Mouse (Mus musculus) spleen, postnatal 10 days (tissue): Measurements from ENCODE around the gene Tctex1d4.

Experiments
- DNase-seq, 2 experiments: peaks; one replicate each; pipeline ENCODE4 v3.0.0; 2021 to 2022; ENCODE audit warnings: low spot score in 2 of 2

The Tctex1d4 gene

DNA sequence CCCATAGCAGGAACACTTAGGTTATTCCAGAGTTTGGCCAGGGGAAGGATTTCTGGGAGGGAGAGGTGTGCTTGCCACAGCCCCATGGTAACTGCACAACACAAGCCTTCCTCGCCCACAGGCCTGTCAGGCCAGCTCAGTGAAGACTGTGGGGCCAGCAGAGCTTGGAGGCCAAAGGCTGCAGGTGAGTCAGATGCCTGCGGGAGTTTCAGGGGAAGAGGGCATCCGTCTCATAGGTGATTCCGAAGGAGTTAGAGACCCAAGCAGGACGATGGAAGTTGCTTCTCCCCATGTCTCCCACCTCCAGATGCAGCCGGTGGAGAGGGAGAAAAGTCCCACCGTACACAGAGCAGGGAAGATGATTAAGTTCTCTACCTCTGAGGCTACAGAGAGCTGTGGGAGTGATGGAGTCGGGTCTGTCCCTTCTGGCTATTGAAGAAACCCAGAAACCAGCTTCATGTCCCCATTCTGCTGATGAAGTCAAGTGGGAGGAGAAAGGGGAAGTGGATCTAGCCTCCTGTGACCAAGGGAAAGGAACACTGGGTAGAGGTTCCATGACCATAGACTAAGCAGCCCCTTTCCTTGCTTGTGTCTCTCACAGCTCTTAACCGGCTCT, at the start of gene Tctex1d4:
Gene Tctex1d4 (plus strand): TSS at position 120 of the 616 bp plus-strand sequence.
- DNase-seq, result no peak

DNA sequence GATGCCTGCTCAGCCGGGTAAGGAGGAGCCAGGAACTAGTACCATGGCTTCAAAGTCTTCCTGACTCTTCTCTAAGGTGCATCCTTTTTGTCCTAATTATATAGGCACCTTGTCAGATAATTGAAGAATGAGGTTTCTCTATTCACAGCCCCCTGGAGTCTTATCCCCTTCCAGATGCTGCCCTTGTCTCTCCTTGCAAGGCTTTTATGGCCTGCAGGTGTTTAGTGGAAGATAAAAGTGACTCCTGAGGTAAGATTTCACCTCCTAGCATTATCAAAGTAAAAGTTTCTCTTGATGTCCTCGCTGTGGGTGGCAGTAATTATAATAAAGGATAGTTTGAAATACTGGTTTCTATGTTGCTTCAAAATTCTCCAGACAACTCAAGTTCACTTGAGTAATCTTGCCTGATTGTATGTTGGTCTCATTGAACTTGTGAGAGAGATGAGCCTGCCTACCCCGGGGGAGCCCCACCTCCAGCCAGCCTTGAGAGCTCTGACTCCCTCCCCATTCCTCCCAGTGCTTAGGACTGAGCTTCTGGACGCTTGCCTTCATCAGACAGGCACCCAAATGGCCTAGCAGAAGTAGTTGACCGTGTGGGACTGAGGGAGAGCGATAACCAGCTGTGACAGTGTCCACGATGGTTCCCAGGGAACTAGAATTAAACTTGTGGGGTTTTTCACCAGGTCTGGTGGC, 38.5 kb upstream of the Tctex1d4 start:
- no peak for DNase-seq

DNA sequence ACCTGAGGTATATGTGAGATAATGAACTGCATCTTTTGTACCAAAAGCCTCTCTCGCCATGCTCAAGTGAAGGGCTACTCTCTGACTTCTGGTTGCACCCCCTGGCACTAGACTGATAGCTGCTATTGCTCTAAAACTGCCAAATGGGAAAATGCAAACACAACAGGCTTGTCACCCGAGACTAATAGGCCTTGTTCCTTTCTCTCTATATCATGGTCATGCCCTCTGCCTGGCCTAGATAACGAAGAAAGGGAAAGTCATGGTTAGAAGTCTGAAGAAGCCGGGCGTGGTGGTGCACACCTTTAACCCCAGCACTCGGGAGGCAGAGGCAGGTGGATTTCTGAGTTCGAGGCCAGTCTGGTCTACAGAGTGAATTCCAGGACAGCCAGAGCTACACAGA, 36.0 kb upstream of the Tctex1d4 start:
- DNase-seq, result no peak

DNA sequence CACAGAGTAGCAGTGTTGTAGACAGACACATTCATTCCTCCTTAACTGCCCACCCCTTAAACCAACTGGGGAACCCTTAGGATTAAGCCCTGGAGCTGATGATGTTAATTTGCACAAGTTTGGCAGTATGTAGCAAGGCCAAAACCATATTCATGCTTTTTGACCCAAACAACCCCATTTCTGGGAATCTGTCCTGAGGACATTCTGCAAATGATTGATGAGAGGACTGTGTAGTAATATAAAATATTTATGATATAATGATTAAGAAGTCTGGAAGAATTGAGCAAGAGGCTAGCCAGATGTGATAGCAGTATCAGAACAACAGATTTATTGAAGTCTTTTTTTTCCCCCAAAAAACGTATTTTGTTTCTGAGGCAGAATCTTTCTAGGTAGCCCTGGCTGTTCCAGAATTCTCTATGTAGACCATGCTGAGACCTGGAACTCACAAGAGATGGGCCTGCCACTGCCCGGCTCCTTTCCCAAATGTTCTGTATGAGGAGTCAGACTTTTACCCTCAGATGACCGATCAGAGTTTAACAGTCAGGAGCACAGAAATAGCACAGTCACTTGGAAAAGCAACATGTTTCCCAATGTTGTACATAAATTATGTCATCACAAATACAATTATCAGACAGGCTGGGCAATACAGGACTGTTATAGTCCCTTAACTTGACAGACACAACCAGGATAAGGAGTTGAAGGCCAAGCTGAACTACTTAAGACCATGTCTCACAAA, 31.8 kb upstream of the Tctex1d4 start:
- no peak for DNase-seq

DNA sequence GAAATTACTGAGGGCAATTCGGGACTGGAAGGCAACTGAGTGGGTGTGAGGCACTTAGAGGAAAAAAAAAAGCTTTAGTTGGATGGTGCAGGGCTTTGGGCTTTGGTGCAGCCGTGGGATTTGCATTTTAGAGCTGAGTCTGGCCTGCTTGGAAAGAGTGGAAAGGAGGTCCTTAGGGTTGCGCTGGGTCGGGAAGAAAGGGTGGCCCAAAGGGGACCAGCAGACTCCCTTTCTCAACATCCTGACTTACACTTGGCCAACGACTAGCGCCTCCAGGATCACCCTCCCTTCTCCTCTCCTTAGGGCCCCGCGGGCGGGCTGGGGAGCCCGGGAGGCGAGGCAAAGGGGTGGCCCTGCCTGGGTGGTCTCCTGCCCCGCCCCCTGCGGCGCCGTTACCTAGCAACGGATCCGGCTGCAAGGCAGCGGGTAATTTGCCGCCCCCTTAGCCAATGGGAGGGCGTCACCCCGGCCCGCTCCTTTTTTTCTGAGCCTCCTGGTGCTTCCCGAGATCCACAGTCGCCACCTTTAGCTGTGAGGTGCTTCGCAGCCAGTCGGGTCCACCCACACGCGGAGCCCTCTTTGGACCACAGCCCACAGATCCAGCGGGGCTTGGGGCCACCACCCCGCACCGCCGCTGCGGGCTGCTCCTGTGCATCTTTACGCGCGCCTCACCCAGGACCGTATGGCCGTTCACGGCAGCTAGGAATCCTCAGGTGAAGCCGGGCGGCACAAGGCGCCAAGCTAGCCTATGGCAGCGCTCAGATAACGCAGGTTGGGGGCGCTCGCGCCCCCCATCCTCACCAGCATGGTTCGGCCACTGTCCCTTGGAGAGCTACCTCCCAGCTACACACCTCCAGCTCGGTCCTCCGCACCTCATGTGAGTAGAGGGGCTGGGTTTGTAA, 30.8 kb upstream of the Tctex1d4 start, which contains the start of gene Ptch2:
Gene Ptch2 (plus strand): TSS at position 525 of the 902 bp plus-strand sequence.
- DNase-seq, result peak in 1 of 2 experiments; percentile 50

DNA sequence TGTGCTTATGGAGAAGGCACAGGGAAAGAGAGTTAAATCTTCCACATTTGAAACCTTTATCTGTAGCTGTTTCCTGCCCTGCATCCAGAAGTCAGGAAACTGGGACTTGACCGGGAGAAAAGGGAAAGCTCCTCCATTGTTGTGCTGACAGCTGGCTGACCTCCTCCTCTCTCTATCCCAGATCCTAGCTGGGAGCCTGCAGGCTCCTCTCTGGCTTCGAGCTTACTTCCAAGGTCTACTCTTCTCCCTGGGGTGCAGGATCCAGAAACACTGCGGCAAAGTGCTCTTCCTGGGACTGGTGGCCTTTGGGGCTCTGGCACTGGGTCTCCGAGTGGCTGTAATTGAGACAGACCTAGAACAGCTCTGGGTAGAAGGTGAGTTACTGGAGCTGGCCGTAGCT, 29.9 kb upstream of the Tctex1d4 start:
- no peak for DNase-seq

DNA sequence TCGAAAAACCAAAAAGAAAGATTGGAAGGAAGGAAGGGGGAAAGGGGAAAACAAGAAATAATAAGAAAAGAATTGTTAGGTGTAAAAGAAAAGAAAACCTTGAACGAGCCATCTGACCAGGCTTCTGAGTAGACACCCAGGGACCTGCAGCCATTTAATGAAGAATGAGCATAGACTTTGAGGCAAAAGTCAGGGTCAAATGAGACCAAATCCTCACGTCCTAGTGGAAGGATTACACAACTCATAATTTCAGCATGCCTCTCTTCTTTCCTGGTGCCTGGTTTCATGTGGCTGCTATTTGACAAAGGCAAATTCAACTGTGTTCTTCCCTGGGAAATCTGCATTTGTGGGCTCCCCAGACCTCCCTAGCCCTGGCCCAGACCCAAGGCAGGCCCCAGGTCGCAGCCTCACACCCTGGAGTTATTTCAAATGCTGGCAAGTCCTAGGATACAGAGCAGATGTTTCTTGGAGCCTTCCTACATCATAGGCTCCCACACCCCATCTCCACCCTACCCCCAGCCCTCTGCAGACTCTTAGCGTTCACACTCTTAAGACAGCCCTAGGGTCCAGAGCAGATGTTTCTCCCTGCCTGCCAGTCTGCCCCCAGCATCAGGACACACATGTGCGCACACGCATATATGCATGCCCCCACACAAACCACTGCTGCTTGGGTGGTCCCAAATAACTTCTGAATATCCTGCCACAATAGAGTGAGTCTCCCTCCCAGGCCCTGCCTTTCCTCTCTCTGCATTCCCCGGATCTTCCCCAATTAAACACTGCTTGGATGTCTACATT, 28.4 kb upstream of the Tctex1d4 start:
- DNase-seq, result no peak

DNA sequence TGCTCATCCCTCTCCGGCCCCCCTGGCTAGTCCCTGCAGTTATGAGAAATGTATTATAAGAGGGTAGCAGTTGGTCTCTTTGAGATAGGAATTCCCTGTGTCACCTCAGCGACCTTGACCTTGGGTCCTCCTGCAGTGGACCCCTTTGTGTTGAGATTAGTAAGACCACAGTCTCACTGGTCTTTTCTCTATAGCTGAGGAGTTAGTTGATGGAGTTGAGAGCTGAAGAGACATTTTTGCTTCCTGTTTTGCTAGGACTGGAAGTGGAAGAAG, 27.9 kb upstream of the Tctex1d4 start:
- DNase-seq, result no peak

DNA sequence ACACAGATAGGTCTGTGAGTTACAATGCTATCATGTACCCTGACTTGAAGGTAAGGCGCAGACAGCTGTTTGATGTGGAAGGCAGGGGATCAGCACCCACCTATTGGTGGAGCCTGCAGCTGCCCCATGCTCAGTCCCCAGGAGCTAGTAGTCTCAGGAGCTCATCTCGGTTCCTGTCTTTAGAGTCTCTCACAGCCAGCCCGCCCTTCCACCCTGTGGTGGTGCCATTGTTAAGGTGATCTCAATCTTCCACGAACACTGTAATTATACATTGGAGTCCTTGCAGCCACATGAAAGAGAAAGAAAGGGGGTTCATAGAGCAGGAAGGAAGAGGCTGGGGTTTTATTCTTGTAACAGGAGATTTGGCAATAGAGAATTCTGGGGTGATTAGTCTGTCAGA, 26.6 kb upstream of the Tctex1d4 start:
- no peak for DNase-seq

DNA sequence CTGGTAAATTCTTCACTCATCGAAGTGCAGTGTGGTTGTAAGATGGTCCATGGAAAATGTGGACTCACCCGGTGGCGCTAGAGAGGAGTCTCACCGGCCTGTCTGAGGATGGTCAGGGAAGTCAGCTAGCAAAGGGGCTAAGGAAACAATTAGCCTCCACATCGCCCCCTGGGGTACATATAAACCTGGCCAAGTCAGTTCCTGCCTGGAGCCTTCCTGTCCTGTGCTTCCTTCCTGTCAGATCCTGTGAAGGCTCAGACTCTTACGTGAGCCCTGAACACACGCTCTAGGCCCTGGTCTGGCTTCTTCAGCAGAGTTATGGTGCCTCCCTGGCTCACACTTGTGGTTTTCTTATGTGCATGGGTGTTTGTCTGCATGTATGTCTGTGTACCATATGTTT, 25.4 kb upstream of the Tctex1d4 start:
- peak in 1 of 2 experiments; percentile 46 for DNase-seq

DNA sequence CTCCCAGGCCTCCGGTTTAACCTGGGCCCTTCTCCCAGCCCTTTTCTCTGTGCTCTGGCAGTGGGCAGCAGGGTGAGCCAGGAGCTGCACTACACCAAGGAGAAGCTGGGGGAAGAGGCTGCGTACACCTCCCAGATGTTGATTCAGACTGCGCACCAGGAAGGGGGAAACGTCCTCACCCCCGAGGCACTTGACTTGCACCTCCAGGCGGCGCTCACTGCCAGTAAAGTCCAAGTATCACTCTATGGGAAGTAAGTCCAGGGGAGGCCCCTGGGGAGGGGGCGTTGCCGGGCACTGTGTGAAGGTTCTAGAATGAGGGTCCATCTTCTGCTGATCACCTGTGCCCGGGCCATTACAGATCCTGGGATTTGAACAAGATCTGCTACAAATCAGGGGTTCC, 21.9 kb upstream of the Tctex1d4 start:
- DNase-seq, result no peak

DNA sequence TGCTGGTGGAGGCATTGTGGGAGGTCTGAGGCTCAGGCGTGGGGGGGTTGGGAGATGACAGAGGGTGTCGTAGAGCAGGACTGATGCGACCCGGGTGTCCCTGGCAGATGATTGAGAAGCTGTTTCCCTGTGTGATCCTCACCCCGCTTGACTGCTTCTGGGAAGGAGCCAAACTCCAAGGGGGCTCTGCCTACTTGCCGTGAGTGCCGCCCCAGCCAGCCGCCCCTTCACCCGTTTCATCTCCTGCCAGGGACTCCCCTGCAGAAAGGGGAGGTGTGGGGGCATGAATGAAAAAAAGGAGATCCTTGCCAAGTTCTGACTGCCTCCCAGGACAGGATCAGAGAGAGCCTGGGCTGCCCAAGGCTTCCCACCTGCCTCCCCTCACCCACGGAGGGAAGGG, 21.5 kb upstream of the Tctex1d4 start:
- DNase-seq, result no peak

DNA sequence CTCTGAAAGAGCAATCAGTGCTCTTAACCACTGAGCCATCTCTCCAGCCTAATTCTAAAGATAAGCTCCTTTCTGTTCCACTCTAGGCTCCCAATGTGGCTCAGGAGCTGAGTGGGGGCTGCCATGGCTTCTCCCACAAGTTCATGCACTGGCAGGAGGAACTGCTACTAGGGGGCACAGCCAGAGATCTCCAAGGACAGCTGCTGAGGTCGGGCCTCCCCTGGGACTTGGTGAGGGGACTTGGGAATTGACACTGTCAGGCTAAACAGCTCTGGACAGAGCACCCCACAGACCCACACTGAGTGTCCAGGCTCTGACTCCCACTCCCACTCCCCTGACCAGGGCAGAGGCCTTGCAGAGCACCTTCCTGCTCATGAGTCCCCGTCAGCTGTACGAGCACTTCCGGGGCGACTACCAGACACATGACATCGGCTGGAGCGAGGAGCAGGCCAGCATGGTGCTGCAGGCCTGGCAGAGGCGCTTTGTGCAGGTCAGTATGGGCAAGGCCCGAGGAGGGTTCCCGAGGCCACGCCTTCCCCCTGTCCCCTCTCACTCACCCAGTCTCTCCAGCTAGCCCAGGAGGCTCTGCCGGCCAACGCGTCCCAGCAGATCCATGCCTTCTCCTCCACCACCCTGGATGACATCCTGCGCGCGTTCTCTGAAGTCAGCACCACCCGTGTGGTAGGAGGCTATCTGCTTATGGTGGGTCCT, 18.6 kb upstream of the Tctex1d4 start:
- no peak for DNase-seq

DNA sequence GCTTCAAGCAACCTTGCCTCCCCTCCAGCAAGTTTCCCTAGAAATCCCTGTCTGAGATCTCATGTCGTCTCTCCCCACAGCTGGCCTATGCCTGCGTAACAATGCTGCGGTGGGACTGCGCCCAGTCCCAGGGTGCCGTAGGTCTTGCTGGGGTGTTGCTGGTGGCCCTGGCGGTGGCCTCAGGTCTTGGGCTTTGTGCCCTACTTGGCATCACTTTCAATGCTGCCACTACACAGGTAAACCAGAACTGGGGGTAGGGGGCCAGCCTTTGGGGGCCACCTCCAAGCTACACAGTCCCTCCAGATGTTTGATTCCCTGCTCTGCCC, 18.1 kb upstream of the Tctex1d4 start:
- DNase-seq, result no peak

DNA sequence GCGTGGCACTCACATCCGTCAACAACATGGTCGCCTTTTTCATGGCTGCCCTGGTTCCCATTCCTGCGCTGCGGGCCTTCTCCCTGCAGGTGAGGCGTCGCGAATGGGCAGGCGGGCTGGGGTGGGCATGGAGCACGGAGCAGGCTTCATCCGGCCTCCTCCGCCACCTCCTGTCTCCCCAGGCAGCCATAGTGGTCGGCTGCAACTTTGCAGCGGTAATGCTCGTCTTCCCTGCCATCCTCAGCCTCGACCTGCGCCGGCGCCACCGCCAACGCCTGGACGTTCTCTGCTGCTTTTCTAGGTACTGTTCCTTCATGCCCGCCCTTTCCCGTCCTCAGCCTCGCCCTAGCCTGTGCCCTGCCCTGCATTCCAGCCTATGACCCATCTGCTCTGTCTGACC, 17.3 kb upstream of the Tctex1d4 start:
- DNase-seq, result no peak

DNA sequence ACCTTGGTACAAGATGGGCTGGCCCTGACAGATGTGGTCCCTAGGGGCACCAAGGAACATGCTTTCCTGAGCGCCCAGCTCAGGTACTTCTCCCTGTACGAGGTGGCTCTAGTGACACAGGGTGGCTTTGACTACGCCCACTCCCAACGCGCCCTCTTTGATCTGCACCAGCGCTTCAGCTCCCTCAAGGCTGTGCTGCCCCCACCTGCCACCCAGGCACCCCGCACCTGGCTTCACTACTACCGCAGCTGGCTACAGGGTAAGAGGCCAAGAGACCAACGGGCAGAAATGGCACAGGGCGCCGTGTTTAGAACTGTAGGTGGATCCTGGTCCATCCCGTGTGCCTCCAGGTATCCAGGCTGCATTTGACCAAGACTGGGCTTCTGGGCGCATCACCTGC, 16.3 kb upstream of the Tctex1d4 start:
- no peak for DNase-seq

DNA sequence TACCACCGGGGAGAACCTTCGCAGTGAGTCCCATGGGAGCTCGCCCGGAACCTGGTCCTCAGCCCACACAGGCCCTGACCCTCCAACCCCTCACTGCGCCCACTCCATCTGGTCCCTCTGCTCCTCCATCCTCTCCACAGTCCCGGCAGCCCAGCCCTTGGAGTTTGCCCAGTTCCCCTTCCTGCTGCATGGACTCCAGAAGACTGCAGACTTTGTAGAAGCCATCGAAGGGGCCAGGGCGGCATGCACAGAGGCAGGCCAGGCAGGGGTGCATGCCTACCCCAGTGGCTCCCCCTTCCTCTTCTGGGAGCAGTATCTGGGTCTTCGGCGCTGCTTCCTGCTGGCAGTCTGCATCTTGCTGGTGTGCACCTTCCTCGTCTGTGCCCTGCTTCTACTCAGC, 15.6 kb upstream of the Tctex1d4 start:
- DNase-seq, result no peak

DNA sequence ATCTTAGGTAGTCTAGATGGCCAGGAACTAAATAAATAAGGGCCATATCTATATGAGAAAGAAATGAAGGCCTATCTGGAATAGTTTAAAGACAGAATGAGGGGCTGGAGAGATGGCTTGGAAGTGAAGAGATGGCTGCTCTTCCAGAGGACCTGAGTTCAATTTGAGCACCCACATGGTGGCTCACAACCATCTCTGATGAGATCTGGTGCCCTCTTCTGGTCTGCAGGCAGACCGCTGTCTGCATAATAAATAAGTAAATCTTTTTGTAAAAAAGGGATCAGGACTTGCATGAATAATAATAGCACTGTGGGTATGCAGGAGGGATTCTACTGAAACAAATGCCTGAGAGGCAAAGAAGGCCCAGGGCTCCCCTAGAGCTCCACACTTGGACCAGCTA, 13.4 kb upstream of the Tctex1d4 start:
- DNase-seq, result no peak

DNA sequence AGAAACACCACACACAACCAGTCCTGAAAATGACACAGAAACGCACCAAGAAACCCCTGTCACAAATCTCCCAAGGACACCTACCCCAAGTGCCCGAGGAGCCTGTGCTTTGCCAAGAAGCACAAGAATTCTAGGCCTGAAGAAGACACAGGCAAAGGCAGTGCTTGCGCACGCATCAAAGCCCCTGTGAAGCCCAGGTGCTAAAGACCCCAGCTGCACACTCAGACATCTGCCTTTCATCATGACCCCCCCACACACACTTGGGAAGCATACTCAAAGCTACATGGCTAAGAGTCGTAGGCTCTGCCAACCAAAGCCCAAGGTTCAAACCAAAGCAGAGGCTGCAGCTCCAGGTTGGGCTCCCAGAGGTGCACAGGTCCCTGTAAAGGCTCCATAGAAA, 11.0 kb upstream of the Tctex1d4 start:
- DNase-seq, result no peak

DNA sequence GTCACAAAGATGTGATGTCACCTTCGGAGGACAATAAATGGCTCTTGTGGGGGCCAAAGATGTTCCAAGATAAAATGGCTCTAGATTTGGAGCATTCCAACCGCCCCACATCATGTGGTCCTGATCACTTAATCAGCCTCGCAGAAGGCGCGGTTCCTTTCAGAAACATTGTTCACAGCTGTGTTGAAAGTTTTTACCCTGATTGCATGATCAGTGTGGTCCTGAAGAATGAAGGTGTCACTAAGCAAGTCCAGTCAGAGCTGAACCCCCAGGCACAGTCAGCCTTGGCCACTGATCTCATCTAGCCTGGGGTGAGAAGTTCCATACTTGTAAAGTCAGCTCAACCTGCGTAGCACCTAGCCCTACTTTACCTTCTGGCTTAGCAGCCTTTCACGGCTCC, 8.7 kb upstream of the Tctex1d4 start:
- no peak for DNase-seq

DNA sequence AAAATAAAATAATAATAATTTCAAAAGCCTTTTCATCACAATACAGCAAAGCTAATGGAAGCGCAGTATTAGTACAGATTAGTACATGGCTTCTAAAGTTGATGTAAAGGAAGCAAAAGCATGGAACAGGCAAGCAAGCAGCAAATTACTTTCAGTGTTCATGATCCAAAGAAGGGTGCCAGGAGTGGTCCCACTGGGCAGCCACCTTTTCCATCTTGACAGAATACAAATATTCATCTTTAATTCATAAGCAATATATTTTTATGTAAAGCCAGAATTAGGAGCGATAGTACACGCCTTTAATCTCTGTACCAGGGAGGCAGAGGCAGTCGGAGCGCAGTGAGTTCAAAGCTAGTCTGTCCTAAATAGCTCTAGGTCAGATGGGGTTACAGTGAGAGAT, 7.0 kb upstream of the Tctex1d4 start:
- no peak for DNase-seq
